Mouse (Mus musculus) lung, postnatal 10 days (tissue): ENCODE results near the gene Plekhj1.
"Not testable (repeated sequence)": the region's sequence is repeated elsewhere in the genome, so short reads cannot be mapped to it uniquely, and the experiment has no call there.

ENCODE experiments used
- DNase-seq: peaks from one replicate; pipeline ENCODE4 v3.0.0; 2021

Plekhj1 gene

DNA sequence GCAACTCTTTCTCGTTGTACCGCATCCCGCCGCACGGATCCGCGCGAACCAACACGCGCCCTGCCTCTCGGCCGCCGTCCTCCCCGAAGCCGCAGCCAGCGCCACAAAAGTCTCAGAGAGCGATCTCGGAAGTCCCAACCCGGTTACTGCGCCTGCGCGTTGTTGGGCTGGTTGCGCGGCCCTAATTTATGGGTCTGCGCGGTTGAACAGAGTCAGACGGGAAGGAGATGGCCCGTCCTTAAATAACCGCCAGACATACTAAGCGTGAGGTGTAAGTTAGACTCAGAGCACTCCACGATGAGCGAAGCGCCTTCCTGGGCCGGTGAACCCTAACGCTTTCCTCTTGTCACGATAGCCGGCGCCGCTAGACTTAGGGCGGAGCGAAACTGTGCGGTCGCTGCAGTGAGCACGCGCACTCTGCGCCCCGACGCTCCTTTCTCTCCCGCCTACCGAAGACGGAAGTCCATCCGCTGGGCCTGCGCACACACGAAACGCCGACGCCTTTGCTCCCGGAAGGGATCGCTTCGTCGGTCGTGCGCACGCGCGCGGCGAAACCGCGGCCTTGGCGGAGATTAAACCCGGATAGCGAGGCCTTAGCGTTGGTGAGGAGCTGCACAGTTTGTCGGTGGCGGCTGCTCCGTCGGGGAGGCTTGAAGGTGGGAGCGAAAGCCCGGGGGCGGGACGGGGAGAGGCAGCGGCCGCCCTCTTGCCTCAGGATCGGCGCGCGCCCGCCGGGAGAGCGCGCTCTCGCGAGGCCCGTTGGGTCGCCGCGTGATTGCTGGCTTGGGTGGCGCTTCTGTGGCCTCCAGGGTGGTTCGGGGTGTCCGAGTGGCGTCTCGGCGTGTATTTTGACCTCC, at the start of gene Plekhj1, which contains the start of gene Sf3a2:
Plekhj1 (minus strand) TSS at position 477 of the 857 bp plus-strand sequence.
Sf3a2 (plus strand) TSS at position 49 of the 857 bp plus-strand sequence.
- peak; percentile 97 for DNase-seq

DNA sequence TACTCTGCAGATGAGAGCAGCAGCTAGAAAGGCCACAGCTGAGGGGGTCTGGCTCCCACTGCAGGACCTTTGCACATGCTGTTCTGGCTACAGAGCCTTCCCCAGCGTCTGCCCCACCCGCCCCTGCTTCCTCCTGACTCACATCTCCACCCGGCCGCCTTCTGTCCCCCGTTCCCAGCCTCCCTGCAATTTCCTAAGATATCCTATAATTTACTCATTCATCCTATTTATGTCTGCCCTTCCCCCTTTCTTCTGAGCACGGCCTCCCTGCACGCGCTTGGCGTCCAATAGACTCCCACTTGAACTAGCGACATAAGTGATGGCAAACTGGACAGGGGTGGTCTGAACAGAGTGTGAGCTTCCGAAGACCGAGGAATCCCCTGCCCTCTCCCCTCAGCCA, 47.3 kb upstream of the Plekhj1 start:
- DNase-seq = no peak

DNA sequence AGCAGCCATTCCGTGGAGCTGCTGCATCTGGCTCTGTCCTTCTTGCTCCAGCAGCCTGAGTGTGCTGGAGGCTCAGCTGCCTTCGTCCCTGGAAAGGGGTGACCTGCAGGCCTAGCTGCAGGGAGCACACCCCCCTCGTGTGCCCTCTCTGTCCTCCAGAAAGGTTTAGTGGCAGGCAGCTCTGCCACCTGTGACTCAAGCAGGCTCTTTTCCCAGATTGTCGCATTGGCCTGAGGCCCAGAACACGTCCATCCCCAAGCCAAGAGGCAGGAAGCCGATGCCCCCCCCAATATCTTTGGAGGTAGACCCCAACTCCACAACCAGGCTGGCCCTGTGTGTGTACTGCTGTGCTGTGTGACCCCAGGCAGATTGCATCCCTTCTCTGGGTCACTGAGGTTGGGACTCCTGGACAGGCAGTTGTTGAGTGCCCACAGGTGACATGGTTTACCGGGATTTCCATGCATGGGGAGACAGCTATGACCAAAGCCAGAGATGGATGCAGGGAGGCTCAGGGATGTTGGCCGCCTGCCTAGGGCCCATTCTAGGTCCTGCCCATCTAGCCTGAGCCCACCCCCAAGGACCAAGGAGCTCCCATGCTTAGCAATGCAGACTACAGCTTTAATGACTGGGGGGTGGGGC, 46.7 kb upstream of the Plekhj1 start:
- no peak for DNase-seq

DNA sequence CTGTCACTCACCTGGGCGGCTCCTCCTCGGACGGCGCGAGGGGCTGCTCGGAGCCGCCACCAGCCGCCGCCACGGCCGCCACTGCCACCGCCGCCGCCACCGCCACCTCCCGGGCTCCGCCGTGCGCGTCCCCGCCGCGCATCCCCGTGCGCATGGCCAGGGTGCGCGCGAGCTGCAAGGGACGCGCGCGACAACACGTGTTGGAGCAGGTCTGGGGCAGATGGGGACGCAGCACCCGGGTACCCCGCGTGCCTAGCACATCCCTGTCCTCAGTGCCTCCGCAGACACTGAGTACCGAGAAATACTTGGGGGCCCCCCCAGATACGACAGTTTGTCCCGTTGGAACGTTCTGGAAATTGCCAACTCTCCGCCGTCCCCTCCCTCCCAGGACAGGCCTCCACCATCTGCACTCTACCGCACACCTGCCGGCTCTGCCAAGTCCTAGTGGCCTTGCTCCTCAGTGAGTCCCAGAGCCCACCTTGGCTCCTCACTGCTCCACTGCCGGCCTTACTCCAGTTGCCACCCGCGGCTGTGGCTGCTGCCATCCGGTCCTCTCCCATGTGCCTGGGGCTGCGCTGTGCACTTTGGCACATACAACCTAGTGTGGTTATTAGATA, 45.6 kb upstream of the Plekhj1 start, which contains the start of gene Lingo3:
Lingo3 (minus strand) TSS at position 109 of the 617 bp plus-strand sequence.
- DNase-seq = no peak

DNA sequence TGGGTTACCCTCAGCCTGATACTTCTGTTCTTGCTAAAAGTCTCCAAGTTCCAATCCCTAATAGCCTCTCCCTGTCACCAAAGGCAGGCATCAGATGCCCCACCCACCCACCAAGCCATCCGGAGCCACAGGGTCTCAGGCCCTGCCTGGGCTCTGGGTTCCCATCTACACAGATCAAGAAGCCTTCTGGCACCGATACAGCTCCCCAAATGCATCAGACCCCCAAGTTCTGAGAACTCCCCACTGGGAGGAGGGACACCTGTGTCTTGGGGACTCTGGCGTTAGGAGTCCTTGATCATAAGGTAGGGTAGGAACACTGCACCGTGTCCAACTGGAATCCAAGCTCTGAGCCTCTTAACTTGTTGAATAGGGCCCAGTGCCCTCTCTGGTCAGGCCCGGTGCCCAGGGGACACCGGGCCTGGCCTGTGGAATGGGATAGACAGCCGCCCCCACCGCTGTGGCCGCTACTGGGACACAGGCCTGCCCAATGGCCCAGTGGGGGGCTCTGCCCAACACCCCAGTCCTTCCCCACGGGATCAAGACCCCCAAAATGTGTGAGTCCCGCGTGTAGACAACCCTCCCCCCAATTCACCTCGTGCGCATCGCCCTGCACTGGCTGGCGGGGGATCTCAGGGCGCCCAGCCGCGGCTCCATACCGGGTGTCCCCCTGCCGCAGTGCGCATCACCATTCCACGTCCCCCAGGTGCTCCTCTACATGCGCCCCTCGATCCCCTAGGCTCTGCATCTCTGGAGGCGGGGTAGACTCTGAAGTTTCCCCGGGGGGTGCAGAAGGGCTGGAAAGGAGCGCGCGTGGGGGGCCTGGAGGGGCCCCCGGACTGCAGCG, 44.9 kb upstream of the Plekhj1 start:
- no peak for DNase-seq

DNA sequence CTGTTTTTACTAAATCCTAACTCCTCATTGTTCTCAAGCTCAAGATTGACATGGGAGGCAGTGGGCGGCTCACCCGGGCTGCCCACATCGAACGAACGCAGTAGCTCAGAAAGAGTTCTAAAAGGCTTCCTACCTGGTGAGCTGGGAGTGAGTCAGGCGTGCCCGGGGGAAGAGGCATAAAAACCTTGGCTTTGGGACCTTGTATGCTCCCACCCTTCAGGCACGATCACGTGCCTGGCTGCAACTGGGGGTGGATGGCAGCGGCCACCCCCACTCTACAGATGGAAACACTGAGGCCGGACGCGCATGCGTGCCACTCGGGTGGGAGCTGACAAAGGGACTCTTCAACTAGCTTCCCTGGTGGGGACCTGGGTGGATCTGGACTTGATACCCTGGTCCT, 43.9 kb upstream of the Plekhj1 start:
- DNase-seq = no peak

DNA sequence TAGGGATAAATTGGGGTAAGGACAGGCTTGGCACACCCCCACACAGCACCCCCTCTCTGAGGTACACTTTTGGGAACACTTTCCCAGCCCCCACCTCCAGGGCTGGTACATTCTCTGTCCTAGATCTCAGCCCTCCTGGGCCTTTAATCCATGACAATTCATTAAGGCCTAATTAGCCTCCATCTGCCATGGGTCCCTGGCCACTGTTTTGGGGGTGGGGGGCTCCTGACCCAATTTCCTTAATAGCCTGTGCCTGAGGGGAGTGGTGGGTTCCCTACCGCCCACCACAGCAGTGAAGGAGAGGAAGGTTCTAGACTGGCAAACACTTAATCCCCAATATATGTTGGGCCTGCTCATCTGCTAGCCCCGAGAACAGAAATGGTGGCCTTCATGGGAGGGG, 43.3 kb upstream of the Plekhj1 start:
- DNase-seq = no peak

DNA sequence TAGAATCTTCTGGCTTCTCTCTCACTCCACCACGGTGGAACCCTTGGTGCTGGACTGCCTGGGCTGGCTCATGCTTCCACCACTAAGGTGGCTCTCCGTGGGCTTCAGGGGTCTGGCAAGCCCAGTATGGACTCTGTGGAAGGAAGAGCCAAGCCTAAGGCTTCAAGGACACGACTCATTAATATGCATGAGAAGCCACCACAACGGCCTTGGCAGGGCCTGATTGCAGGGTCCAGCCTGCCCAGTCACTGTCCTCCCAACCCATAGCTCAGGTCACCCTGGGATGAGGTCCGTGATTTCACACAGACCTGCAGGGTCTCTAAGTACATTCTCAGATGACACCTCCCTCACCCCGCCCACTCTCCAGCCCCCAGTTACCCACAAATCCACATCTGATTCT, 41.4 kb upstream of the Plekhj1 start:
- no peak for DNase-seq

DNA sequence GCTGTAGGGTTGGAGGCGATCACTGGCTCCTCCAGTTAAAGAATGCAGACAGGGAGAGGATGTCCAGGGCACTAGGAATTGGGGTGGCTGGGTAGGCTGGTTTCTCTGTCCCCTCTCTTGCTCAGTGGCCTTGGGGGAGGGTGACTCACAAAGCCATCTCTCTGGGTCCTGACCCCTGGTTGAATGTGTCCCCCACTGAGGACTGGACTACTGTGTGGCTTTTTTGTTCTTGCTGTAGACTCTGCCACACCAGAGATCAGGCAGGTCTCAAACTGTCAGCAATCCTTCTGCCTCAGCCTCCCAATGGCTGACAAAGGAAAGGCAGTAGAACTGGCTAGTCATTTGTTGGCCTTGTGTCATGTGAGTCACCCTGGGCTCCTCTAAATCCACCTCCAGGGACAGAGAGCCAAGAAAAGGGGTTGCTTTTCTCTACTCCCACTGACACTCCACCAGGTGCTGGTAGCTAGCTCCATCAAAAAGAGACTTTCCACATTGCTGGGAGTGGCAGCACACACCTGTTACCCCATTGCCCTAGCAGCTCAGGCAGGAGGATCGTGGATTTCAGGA, 40.0 kb upstream of the Plekhj1 start:
- no peak for DNase-seq

DNA sequence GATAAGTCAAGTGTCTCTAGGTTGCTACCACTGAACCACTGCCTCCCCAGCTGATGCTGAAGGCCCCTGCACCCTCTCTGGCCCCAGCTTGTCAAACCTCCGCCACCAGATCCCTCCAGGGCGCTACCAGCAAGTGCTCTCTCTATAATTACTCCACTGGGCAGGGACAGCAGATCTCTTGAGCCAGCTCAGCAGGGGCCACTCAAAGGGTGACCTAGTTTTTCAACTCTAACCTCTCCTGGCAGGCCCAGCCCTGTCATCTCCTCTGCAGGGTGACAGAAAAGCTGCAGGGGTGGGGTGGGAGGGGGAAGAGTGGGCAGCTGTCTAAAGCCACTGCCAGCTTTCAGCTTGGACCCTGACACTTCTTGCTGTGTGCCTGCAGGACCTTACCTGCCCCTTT, 39.4 kb upstream of the Plekhj1 start:
- DNase-seq = no peak

DNA sequence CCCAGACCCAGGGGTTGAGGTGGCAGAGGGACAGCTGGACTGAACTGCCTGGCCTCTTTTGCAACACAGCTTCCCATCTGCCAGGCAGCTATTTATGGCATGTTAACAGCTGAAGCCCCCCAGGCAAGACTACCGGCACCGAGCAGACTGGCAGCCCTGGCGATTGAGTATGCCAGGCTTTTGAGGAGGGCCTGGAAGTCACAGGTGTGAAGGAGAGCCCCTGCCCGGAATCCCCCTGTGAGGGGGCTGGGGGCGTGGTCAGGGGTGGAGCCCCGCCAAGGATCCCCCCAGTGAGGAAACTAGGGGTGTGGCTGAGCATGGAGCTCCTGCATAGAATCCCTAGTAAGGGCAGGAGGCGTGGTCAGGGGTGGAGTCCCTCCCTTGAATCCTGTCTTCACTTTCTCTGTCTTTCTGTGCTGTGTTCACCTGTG, 38.5 kb upstream of the Plekhj1 start:
- no peak for DNase-seq

DNA sequence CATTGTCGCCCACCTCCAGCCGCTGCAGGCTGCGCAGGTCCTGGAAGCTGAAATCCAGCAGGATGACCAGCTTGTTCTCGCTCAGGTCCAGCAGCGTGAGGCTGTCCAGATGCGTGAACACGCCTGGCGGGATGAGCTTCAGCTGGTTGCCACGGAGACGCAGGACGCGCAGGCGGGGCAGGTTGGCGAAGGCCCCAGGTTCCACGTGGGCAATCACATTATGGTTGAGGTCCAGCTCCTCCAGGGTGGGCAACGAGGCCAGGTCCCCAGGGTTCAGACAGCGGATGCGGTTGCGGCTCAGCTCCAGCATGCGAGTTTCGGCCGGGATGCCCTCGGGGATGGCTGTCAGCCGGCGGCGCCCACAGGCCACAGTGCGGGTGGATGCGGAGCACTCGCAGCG, 37.2 kb upstream of the Plekhj1 start:
- DNase-seq = no peak

DNA sequence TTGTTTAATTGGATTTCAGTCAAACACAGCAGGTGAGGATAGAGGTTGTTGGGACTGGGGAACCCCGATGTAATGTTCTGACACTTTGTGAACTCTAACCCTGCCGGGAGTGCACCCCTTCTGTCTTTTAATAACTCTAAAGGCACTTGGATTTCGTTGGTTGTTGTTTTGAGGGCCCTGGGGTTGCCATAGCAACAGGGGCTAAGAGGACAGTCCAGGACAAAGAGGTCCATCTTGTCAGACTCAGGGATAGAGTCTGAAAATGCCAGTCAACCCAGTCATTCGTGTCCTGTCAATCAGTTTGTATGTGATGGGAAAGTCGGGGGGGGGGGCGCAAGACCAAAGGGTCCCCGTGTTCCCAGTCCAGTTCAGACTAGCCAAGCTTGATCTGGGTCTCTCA, 34.4 kb upstream of the Plekhj1 start:
- no peak for DNase-seq

DNA sequence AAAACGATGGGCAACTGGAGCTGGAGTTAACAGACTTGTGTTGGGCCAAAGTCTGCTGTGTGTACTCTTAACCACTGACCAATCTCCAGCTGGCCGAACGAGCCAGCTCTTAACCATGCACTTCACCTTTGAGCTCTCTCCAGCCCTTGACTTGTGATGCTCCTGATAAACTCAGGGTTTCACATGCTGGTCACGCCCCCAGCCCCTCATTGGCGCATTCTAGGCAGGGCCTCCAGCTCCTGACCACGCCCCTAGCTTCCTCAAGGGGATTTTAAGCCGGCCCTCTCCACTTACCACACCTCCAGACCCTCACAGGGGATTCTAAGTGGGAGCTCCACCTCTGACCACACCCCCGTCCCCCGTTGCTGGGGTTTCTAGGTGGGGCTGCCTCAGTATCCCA, 32.7 kb upstream of the Plekhj1 start:
- peak; percentile 85 for DNase-seq

DNA sequence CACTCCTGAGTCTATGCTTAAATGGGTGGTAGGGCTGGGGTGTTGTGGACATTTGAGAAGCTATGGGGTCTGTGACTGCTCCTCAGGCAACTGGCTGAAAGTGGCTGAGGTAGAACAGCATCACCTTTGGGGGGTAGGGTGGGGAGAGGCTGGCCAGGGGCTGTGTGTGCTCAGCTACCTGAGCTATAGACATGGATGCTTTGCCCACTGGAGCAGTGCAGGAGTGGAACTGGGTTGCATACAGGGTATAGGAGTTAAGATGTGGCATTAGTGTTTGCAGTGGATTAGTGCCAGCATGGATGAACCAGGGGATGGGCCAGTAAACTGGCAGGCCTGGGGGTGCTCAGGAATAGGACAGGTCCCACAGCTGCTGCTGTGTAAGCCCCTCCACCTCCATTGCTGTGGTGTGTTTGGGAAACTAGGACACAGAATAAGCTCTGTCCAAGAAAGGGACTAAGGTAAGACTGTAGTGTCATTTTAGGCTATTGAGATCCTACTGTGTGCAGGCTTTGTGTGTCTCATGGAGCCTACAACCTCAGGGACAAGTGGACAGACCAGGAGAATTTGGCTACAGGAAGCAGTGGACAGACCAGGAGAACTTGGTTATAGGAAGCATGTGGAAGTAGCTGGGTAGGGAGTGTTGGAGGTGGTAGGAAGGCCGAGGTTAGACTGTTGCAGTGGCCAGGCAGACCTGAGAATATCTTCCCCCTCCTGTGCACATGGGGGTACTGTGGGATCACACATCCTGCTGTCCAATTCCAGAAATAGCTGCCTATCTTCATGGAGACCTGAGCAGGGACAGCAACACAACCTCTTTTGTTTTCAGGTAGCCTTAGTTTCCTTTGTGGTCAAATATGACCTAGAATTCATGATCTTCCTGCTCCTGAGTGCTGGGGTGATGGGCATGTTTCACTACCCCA, 31.2 kb upstream of the Plekhj1 start:
- no peak for DNase-seq

DNA sequence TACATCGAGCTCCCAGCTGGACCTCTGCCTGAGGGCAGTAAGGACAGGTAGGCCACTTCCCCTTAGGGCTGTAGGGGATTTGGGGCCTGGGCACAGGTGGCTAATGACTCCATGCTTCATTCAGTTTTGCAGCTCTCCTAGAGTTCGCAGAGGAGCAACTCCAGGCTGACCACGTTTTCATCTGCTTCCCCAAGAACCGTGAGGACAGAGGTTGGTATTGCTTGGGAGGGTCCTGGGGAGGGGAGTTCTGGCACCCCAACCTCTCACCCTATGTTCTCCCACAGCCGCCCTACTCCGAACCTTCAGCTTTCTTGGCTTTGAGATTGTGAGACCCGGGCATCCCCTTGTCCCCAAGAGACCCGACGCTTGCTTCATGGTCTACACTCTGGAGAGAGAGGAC, 30.2 kb upstream of the Plekhj1 start:
- not testable (repeated sequence) for DNase-seq

DNA sequence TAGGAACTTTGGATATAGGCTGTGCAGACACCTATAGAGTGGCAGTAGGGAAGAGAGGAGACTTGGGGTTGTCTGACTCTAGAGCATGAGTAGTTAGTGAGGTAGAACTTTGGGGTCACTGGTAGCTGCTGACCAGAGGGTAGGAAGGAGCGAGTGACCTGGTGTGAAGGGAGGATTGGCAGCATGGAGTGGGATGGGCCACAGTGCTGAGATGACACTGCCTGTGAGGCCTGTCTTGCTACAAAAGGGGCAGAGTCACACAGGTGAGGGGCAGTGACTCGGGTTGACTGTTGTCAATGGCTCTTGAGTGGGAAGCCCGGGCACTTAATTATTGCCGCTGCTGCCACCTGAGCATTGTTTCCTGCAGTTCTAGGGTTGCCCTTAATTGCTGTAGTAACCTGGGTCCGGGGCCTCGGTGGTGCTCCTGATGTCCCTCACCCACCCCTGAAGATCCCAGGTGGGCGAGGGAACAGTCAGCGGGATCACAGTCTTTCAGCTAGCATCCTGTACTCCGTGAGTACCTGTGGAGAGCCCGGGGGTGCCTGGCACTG, 29.5 kb upstream of the Plekhj1 start:
- no peak for DNase-seq

DNA sequence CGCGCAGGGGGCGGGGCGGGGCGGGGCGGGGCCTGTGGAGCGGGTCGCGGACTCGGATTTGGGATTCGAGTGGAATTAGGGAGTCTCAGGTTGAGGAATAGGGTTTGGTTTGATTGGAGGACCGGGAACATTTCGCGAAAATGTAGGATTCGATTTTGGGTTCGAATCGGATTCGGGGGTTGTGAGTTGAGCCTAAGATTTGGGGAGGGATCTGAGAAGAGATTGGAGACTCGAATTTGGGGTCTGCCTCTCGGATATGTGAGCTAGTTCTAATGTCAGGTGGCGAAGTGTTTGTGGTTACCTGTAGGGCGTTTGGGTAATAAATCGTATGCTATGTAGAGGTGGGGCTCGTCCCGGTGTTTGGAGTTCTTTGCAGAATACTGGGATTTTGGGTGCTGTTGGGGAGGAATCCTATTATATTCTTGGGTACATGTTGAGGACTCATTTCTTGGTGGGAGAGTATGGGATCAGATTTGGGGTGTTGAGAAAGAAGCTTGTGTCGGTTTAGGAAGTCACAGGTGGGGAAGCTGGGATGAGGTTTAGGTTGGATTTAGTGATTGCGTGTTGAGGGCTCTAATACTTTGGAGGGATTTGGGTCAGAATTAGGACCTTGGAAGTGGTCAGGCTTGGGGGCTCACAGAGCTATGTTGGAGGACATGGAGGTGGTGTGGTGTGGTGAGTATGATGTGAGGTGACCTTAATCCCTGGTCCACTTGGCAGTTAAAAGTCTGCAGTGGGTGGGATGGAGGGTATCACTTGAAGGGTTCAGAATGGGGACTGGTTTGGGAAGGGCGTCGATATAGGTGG, 28.8 kb upstream of the Plekhj1 start:
- DNase-seq = no peak

DNA sequence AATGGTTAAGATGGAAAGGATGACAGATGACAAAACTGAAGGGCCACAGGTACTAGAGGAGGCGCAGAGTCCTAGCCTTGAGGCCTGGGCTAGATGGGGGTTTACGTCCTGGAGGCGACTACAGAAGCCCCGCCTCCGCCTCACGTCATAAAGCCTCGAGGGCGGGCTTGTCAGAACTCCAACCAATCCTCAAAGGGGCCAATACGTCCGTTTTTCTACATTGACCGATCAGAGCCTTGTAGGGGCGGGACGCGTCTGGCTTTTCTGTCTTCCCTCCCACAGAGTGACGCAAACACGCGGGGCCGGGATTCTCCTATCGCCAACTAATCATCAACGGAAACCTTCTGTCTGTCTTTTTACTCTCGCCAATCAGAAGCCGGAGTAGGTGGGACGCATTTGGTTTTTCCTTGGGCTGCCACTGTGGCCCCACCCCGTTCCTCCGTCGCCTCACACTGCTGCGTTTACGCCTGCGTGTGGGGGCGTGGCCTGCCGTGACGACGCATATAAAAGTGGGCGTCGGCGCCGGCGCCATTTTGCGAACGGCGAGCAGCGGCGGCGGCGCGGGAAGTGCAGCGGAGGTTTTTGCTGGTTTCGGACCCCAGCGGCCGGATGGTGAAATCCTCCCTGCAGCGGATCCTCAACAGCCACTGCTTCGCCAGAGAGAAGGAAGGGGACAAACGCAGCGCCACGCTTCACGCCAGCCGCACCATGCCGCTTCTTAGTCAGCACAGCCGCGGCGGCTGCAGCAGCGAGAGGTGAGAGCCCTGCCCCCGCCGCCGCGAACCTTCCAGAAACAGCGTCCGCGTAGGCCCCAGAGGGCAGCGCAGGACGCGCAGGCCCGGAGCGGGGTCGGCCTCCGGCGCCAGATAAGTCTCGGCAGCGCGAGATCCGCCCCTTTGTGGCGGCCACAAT, 28.0 kb upstream of the Plekhj1 start, which contains the start of gene Oaz1:
Oaz1 (plus strand) TSS at position 506 of the 912 bp plus-strand sequence.
- DNase-seq = peak; percentile 100
